Mouse (Mus musculus) heart, postnatal 0 days (tissue): ENCODE data around the gene Wdr66. TPM values are rescaled to one million over a fixed set of nuclear protein-coding genes. Genes with fewer than 3 reads are reported as not detected.

ENCODE experiments used
- ATAC-seq: fragments of 200-750 bp; cut with Nextera tagmentation; 2 replicates; pipeline ENCODE4 v1.8.0; 2017; ENCODE audit warnings: low read depth, moderate number of reproducible peaks, moderate library complexity; ENCODE audit not compliant: insufficient read depth
- DNase-seq: peaks from one replicate; pipeline ENCODE4 v3.0.0-alpha.2; 2016; ENCODE audit warnings: low spot score
- H3K27ac ChIP-seq: fragments of 300-500 bp; sonication (generic); 2 replicates; pipeline ENCODE4 v1.5.1; 2014; ENCODE audit warnings: low read depth, mild to moderate bottlenecking
- H3K27me3 ChIP-seq: fragments of 300-500 bp; sonication (generic); 2 replicates; pipeline ENCODE4 v1.6.1; 2014; ENCODE audit warnings: low read length, mixed read lengths; ENCODE audit not compliant: control insufficient read depth, insufficient read depth
- H3K36me3 ChIP-seq: fragments of 300-500 bp; sonication (generic); replicated peaks from 2 replicates; pipeline ENCODE4 v1.6.1; 2014; ENCODE audit warnings: low read length, mixed read lengths; ENCODE audit not compliant: control insufficient read depth, insufficient read depth
- H3K4me1 ChIP-seq: fragments of 300-500 bp; sonication (generic); 2 replicates; pipeline ENCODE4 v1.6.1; 2014; ENCODE audit warnings: antibody characterized with exemption; ENCODE audit not compliant: control insufficient read depth, insufficient read depth
- H3K4me2 ChIP-seq: fragments of 300-500 bp; sonication (generic); 2 replicates; pipeline ENCODE4 v1.6.1; 2014; ENCODE audit warnings: low read depth, mild to moderate bottlenecking, low read length, moderate library complexity
- H3K4me3 ChIP-seq: fragments of 300-500 bp; sonication (generic); 2 replicates; pipeline ENCODE4 v1.5.1; 2014; ENCODE audit warnings: low read depth, low read length
- H3K9ac ChIP-seq: fragments of 300-500 bp; sonication (generic); replicated peaks from 2 replicates; pipeline ENCODE4 v1.6.1; 2014; ENCODE audit warnings: low read depth, low read length, mixed read lengths
- H3K9me3 ChIP-seq: fragments of 300-500 bp; sonication (generic); replicated peaks from 2 replicates; pipeline ENCODE4 v1.6.1; 2016; ENCODE audit warnings: low read length; ENCODE audit not compliant: control insufficient read depth
- CTCF ChIP-seq: IDR thresholded peaks from 2 replicates; pipeline ENCODE4 v1.5.1; 2016; ENCODE audit warnings: antibody characterized with exemption, control low read depth, low read depth
- EP300 ChIP-seq: IDR thresholded peaks from 2 replicates; pipeline ENCODE4 v1.6.1; 2016; ENCODE audit warnings: antibody characterized with exemption, low read depth
- WGBS: fragments of 180-500 bp; shearing (Covaris S2); extraction: QIAGEN DNeasy Blood & Tissue Kit; methylation state at CpG from one replicate; pipeline ENCODE4 v1.1.7; 2014; 5-methylcytosine and 5-hydroxymethylcytosine counted together
- polyA plus RNA-seq: library from polyadenylated mRNA; unstranded; fragments of >200 nt; fragmentation: Nextera tagmentation; extraction: Ambion mirVana; gene quantifications from 2 replicates; pipeline ENCODE4 v1.2.1, GENCODE M21; 2015
- total RNA-seq: library from RNA; depleted of rRNA; stranded (reverse); fragments of >200 nt; gene quantifications from 2 replicates; pipeline ENCODE4 v1.2.3, GENCODE M21; 2014; ENCODE audit warnings: low replicate concordance

Gene Wdr66
- total and polyA plus RNA-seq, 2 experiments from 2014 or later: 3.1 to 4.0 TPM

DNA sequence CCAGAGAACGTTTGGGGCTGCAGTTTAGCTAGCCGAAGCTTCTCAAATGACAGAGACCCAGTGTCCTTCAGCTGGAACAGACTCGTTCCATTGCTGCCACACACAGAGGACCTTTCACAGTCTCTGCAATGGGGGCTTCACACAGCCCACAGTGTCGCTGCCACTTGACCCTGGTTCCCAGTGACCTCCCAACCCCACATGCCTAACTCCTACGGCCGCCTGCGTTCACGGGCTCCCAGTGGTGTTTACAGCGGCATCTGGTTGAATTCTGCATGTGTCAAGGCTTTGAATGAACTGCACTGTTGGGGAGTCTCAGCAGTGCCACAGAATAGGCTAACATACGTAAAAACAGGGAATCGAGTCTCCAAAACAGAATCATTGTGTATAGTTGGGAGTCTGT, 19.0 kb downstream of the Wdr66 start:
- ATAC-seq (no peak), DNase-seq (no peak)
- Histone ChIP-seq H3K4me3 (no peak overlapping the region), H3K27ac (no peak overlapping the region), H3K9ac (no peak overlapping the region), H3K27me3 (no peaks in the 10 kb centered on the region), H3K4me1 (no peaks in the 10 kb centered on the region), H3K4me2 (no peak overlapping the region), H3K9me3 (no peaks in the 10 kb centered on the region; the same call in 1 of the 2 replicates), H3K36me3 (no peaks in the 10 kb centered on the region)
- 81% methylated on average over 11 of the region's 11 CpGs for WGBS
- TF ChIP-seq EP300 (no peak), CTCF (no peak)

DNA sequence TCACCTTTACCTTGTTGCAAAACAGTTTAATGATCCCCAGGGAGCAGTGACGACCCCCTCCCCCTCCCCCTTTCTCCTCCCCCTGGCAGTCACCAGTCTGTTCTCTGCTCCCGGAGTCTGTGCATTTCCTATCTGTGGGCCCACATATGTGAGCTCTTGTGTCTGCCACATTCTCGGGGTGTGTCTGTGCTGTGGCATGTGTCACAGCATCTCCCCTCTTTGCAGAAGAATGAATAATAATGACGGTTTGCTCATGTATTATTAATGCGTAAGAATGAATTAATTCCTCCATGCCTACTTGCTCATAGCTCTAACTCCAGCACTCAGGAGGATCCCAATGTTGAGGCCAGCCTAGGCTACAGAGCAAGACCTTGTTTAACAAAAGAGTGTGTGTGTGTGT, 21.0 kb downstream of the Wdr66 start:
- H3K4me2 ChIP-seq: no peak overlapping the region
- no peak overlapping the region for H3K27ac ChIP-seq
- H3K4me3 ChIP-seq: no peak overlapping the region
- no peak for TF ChIP-seq EP300
- no peak for TF ChIP-seq CTCF
- no peak overlapping the region for H3K9ac ChIP-seq
- H3K4me1 ChIP-seq: peaks cover 6% of the 10 kb centered on the region; the same call in 1 of the 2 replicates
- H3K36me3 ChIP-seq: no peaks in the 10 kb centered on the region
- H3K9me3 ChIP-seq: no peaks in the 10 kb centered on the region; the same call in 1 of the 2 replicates
- WGBS: 76% methylated on average over 5 of the region's 5 CpGs
- DNase-seq (no peak), ATAC-seq (no peak)
- H3K27me3 ChIP-seq: no peaks in the 10 kb centered on the region

GRCm38 (mm10) chr5:123276636-123277341, 24.9 kb downstream of the Wdr66 start:
- Histone ChIP-seq H3K27me3 (no peaks in the 10 kb centered on the region), H3K4me1 (peaks cover 6% of the 10 kb centered on the region), H3K9ac (no peak overlapping the region), H3K36me3 (no peaks in the 10 kb centered on the region), H3K4me3 (no peak overlapping the region), H3K27ac (no peak overlapping the region), H3K4me2 (no peak overlapping the region), H3K9me3 (no peaks in the 10 kb centered on the region)
- no peak for TF ChIP-seq CTCF
- no peak for TF ChIP-seq EP300
- WGBS: 75% methylated on average over 9 of the region's 9 CpGs
- no peak for ATAC-seq
- no peak for DNase-seq

DNA sequence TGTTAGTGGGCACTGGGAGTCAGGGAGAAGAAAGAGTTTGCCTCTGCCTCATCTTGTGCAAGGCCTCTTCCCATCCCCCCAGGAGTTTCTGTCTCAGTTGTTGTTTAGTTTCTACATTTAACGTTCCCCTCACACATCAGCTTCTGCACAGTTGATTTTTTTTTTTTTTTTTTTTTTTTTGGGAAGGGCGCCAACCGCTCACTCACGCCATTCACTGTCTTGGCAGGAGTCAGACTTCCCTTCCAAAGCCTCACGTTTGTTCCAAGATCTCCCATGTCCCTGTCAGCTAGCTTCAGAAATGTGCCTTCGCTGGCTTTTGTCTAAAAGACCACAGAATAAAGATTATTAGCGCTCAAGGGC, 25.4 kb downstream of the Wdr66 start:
- Histone ChIP-seq H3K36me3 (no peaks in the 10 kb centered on the region), H3K9ac (no peak overlapping the region), H3K4me2 (no peak overlapping the region), H3K27ac (no peak overlapping the region), H3K4me3 (no peak overlapping the region), H3K9me3 (no peaks in the 10 kb centered on the region), H3K4me1 (peaks cover 6% of the 10 kb centered on the region), H3K27me3 (no peaks in the 10 kb centered on the region)
- WGBS: 20% methylated on average over 7 of the region's 7 CpGs
- peak; percentile 42 for DNase-seq
- no peak for TF ChIP-seq EP300
- TF ChIP-seq CTCF: no peak
- no peak for ATAC-seq

DNA sequence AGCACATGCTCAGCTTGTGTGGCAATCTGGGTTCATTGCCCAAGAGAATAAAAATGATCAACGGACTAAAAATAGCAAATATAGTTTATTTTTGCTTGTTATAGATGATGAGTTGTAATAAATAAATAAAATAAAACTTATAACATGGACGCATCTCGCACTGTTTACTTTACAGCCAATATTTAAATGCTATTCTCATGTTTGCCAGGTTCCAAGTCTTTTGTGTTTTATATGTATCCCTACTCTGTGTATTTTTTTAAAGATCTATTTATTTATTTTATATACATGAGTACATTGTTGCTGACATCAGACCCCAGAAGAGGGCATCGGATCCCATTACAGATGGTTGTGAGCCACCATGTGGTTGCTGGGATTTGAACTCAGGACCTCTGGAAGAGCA, 25.8 kb downstream of the Wdr66 start:
- no peak overlapping the region for H3K4me3 ChIP-seq
- H3K9ac ChIP-seq: no peak overlapping the region
- no peak overlapping the region for H3K4me2 ChIP-seq
- ATAC-seq: no peak
- WGBS: 73% methylated on average over 4 of the region's 4 CpGs
- no peaks in the 10 kb centered on the region for H3K36me3 ChIP-seq
- peaks cover 6% of the 10 kb centered on the region for H3K4me1 ChIP-seq
- no peak overlapping the region for H3K27ac ChIP-seq
- no peaks in the 10 kb centered on the region for H3K9me3 ChIP-seq
- no peak for DNase-seq
- TF ChIP-seq CTCF: no peak
- no peak for TF ChIP-seq EP300
- no peaks in the 10 kb centered on the region for H3K27me3 ChIP-seq

GRCm38 (mm10) chr5:123279248-123279647, 27.3 kb downstream of the Wdr66 start:
- Histone ChIP-seq H3K27ac (no peak overlapping the region), H3K9me3 (no peaks in the 10 kb centered on the region), H3K4me2 (peak overlapping the region; percentile 39; the same call in 1 of the 2 replicates), H3K4me1 (peaks cover 6% of the 10 kb centered on the region), H3K27me3 (no peaks in the 10 kb centered on the region), H3K9ac (no peak overlapping the region), H3K4me3 (no peak overlapping the region), H3K36me3 (no peaks in the 10 kb centered on the region)
- DNase-seq (no peak), ATAC-seq (no peak)
- TF ChIP-seq CTCF (no peak), EP300 (no peak)
- 85% methylated on average over 4 of the region's 4 CpGs for WGBS
